16 mouse cellular contexts compared by ENCODE assay signal in genomic region chr19:14414957-14415356, GRCm38 (mm10).
"Had no signal": no experiment of that assay in that cellular context is flagged by ENCODE, and none has a peak within 500 bp of the region (broad histone marks: within the 10 kb centered on the region; RNA-seq: fewer than 3 reads in every experiment).

No protein-coding gene starts in this region.

- ATAC-seq: midbrain, embryonic 13.5 days; midbrain, embryonic 15.5 days had no signal

- DNase-seq: lung, adult 18-20 months; lung, embryonic 14.5 days; lung, postnatal 10 days; lung, postnatal 4 days; right cerebral cortex, postnatal 14 days; thymus, adult 2 months; thymus, postnatal 25 days; thymus, postnatal 4 days had no signal

- H3K4me1 ChIP-seq: neural tube, embryonic 15.5 days; stomach, embryonic 15.5 days had no signal

- H3K27me3 ChIP-seq: neural tube, embryonic 13.5 days; neural tube, embryonic 15.5 days; stomach, embryonic 15.5 days had no signal

- H3K4me3 ChIP-seq: midbrain, embryonic 10.5 days; midbrain, embryonic 13.5 days; midbrain, embryonic 15.5 days; myocyte; neural tube, embryonic 13.5 days; neural tube, embryonic 15.5 days; stomach, embryonic 15.5 days had no signal

- H3K9ac ChIP-seq: lung, embryonic 14.5 days; midbrain, embryonic 13.5 days; midbrain, embryonic 15.5 days; neural tube, embryonic 13.5 days; neural tube, embryonic 15.5 days; stomach, embryonic 15.5 days had no signal

- H3K4me2 ChIP-seq: lung, embryonic 14.5 days; midbrain, embryonic 13.5 days; midbrain, embryonic 15.5 days; neural tube, embryonic 13.5 days; neural tube, embryonic 15.5 days; stomach, embryonic 15.5 days had no signal

- H3K36me3 ChIP-seq: midbrain, embryonic 10.5 days; midbrain, embryonic 13.5 days; midbrain, embryonic 15.5 days; neural tube, embryonic 13.5 days; neural tube, embryonic 15.5 days; stomach, embryonic 15.5 days had no signal

- H3K27ac ChIP-seq: midbrain, embryonic 13.5 days; midbrain, embryonic 15.5 days; neural tube, embryonic 13.5 days; neural tube, embryonic 15.5 days; stomach, embryonic 15.5 days; stomach, postnatal 0 days had no signal

- H3K9me3 ChIP-seq: midbrain, embryonic 10.5 days; midbrain, embryonic 13.5 days; midbrain, embryonic 15.5 days; neural tube, embryonic 13.5 days; neural tube, embryonic 15.5 days; stomach, embryonic 15.5 days had no signal
